Mouse (Mus musculus) small intestine, adult 2 months (tissue): ENCODE measurements at regions not wholly inside any gene's neighbourhood (a gene's known extent, or its start where the extent isn't known, plus 50 kb on each side); places are given as distances from the start of the nearest gene placed in this dataset.

ENCODE experiments used
- CTCF ChIP-seq: fragments of 200-500 bp; IDR thresholded peaks from 2 replicates; pipeline ENCODE4 v1.5.1; 2012; ENCODE audit warnings: low read depth, mild to moderate bottlenecking, control low read depth, inconsistent platforms, low read length, moderate library complexity, mixed read lengths; ENCODE audit not compliant: insufficient replicate concordance, insufficient read length; ENCODE audit errors: extremely low read depth
- POLR2A ChIP-seq: fragments of 200-500 bp; IDR thresholded peaks from 2 replicates; pipeline ENCODE4 v1.6.1; 2012; ENCODE audit warnings: low read depth, mild to moderate bottlenecking, control low read depth, inconsistent platforms, low read length, moderate library complexity

GRCm38 (mm10) chr1:72065090-72065489, 147.0 kb downstream of the Mreg start:
- no peak for TF ChIP-seq CTCF
- TF ChIP-seq POLR2A, result no peak
